Mouse (Mus musculus) brain, embryonic 18.5 days (tissue): ENCODE measurements around the gene Tenm3.

Experiments
- DNase-seq: peaks from one replicate; pipeline ENCODE4 v3.0.0-alpha.2; 2012; ENCODE audit warnings: low read depth, low spot score

Gene Tenm3

GRCm38 (mm10) chr8:48456328-48457124 lies 387.2 kb downstream of the Tenm3 start:
- DNase-seq, result no peak

GRCm38 (mm10) chr8:48451247-48451635 lies 392.5 kb downstream of the Tenm3 start:
- DNase-seq, result no peak

- no peak for DNase-seq
Observed at GRCm38 (mm10) chr8:48450397-48451246, 393.1 kb downstream of the Tenm3 start.

GRCm38 (mm10) chr8:48449625-48450024 lies 394.1 kb downstream of the Tenm3 start:
- no peak for DNase-seq

GRCm38 (mm10) chr8:48445690-48446089 lies 398.1 kb downstream of the Tenm3 start:
- DNase-seq, result no peak

- DNase-seq, result no peak
Observed at GRCm38 (mm10) chr8:48439491-48439890, 404.3 kb downstream of the Tenm3 start.

GRCm38 (mm10) chr8:48437523-48438207 lies 406.1 kb downstream of the Tenm3 start:
- DNase-seq, result no peak

GRCm38 (mm10) chr8:48425101-48425500 lies 418.6 kb downstream of the Tenm3 start:
- no peak for DNase-seq

GRCm38 (mm10) chr8:48417714-48418113 lies 426.0 kb downstream of the Tenm3 start:
- DNase-seq, result no peak

GRCm38 (mm10) chr8:48410916-48411315 lies 432.8 kb downstream of the Tenm3 start:
- DNase-seq, result no peak

GRCm38 (mm10) chr8:48400572-48400972 lies 443.2 kb downstream of the Tenm3 start:
- DNase-seq, result no peak

- no peak for DNase-seq
Observed at GRCm38 (mm10) chr8:48385833-48386232, 457.9 kb downstream of the Tenm3 start.

- DNase-seq, result no peak
Observed at GRCm38 (mm10) chr8:48380035-48380434, 463.7 kb downstream of the Tenm3 start.

- DNase-seq, result peak; percentile 75
Observed at GRCm38 (mm10) chr8:48376774-48377173, 467.0 kb downstream of the Tenm3 start.

- no peak for DNase-seq
Observed at GRCm38 (mm10) chr8:48375183-48375582, 468.6 kb downstream of the Tenm3 start.

GRCm38 (mm10) chr8:48373404-48373803 lies 470.3 kb downstream of the Tenm3 start:
- no peak for DNase-seq

GRCm38 (mm10) chr8:48367164-48367563 lies 476.6 kb downstream of the Tenm3 start:
- no peak for DNase-seq

GRCm38 (mm10) chr8:48356849-48357248 lies 486.9 kb downstream of the Tenm3 start:
- no peak for DNase-seq

GRCm38 (mm10) chr8:48353458-48353857 lies 490.3 kb downstream of the Tenm3 start:
- DNase-seq, result no peak

GRCm38 (mm10) chr8:48348901-48349300 lies 494.9 kb downstream of the Tenm3 start:
- no peak for DNase-seq

GRCm38 (mm10) chr8:48348386-48348785 lies 495.4 kb downstream of the Tenm3 start:
- DNase-seq, result no peak

- no peak for DNase-seq
Observed at GRCm38 (mm10) chr8:48343067-48343420, 500.7 kb downstream of the Tenm3 start.
